Mouse (Mus musculus) heart, embryonic 11.5 days (tissue): ENCODE measurements around the gene Unc13d. TPM values are rescaled to one million over a fixed set of nuclear protein-coding genes. Genes with fewer than 3 reads are reported as not detected.

ENCODE experiments used
- polyA plus RNA-seq: library from polyadenylated mRNA; unstranded; fragments of >200 nt; fragmentation: Nextera tagmentation; extraction: Ambion mirVana; gene quantifications from 2 replicates; pipeline ENCODE4 v1.2.1, GENCODE M21; 2014

Gene Unc13d
- polyA plus RNA-seq, 1 experiment from 2014 or later, result 2.6 TPM

Other genes with a start within 250 kb of the Unc13d start
- gene Myo15b, start 219.6 kb downstream of the Unc13d start, polyA plus RNA-seq, result 0.06 and 0.39 TPM in 2 replicates
- 19.6 and 21.8 TPM in 2 replicates for gene Smim5, start 178.0 kb downstream of the Unc13d start, polyA plus RNA-seq
- 0.46 and 1.2 TPM in 2 replicates for gene Smim6, start 165.9 kb downstream of the Unc13d start, polyA plus RNA-seq
- 27.9 and 28.3 TPM in 2 replicates for gene Sap30bp, start 144.7 kb downstream of the Unc13d start, polyA plus RNA-seq
- gene Recql5, start 144.5 kb downstream of the Unc13d start, polyA plus RNA-seq, result 12.3 and 13.0 TPM in 2 replicates
- 0.51 and 0.80 TPM in 2 replicates for gene Itgb4, start 103.3 kb downstream of the Unc13d start, polyA plus RNA-seq
- 137 and 151 TPM in 2 replicates for gene Galk1, start 65.2 kb downstream of the Unc13d start, polyA plus RNA-seq
- gene H3f3b, start 50.0 kb downstream of the Unc13d start, polyA plus RNA-seq, result 734 and 757 TPM in 2 replicates
- gene Unk, start 47.6 kb downstream of the Unc13d start, polyA plus RNA-seq, result 18.7 and 20.0 TPM in 2 replicates
- 129 and 144 TPM in 2 replicates for gene Wbp2, start 9.0 kb upstream of the Unc13d start, polyA plus RNA-seq
- gene Trim47, start 49.2 kb upstream of the Unc13d start, polyA plus RNA-seq, result 38.3 and 40.2 TPM in 2 replicates
- 3.9 and 4.5 TPM in 2 replicates for gene Trim65, start 53.2 kb upstream of the Unc13d start, polyA plus RNA-seq
- gene Mrpl38, start 60.9 kb upstream of the Unc13d start, polyA plus RNA-seq, result 109 and 116 TPM in 2 replicates
- gene Fbf1, start 90.2 kb upstream of the Unc13d start, polyA plus RNA-seq, result 20.3 and 20.6 TPM in 2 replicates
- 74.0 and 76.4 TPM in 2 replicates for gene Ten1, start 120.9 kb upstream of the Unc13d start, polyA plus RNA-seq
- gene Acox1, start 121.1 kb upstream of the Unc13d start, polyA plus RNA-seq, result 29.3 and 32.3 TPM in 2 replicates
- gene Evpl, start 160.1 kb upstream of the Unc13d start, polyA plus RNA-seq, result 0.26 and 0.31 TPM in 2 replicates
- 61.5 and 61.9 TPM in 2 replicates for gene Srp68, start 196.3 kb upstream of the Unc13d start, polyA plus RNA-seq
- gene Galr2, start 203.0 kb upstream of the Unc13d start, polyA plus RNA-seq, result 0.16 TPM in 1 of 2 replicates, not detected in the other
- gene Exoc7, start 229.3 kb upstream of the Unc13d start, polyA plus RNA-seq, result 42.5 and 46.6 TPM in 2 replicates